Mouse (Mus musculus): ENCODE results near the gene Tnfrsf9. TPM values are rescaled to one million over a fixed set of nuclear protein-coding genes. Genes with fewer than 3 reads are reported as not detected.

Gene Tnfrsf9
- polyA plus RNA-seq, 1 experiment from 2014 or later, result 0.11 TPM

GRCm38 (mm10) chr4:150888492-150888891 is 25.9 kb upstream of the Tnfrsf9 start:
- no peaks in the 10 kb centered on the region for H3K4me1 ChIP-seq (ENCODE audit: control insufficient read depth, insufficient read depth, low read length)
- no peak overlapping the region for H3K4me3 ChIP-seq (ENCODE audit: low read depth, low read length)
- WGBS, result 92% methylated on average over 4 of the region's 4 CpGs
- DNase-seq (ENCODE audit: low spot score), result no peak
- no peaks in the 10 kb centered on the region for H3K36me3 ChIP-seq (ENCODE audit: control insufficient read depth, insufficient read depth, low read length)
- H3K9ac ChIP-seq (ENCODE audit: low read length), result no peak overlapping the region
- no peak overlapping the region for H3K27ac ChIP-seq (ENCODE audit: low read depth, low read length)
- no peak overlapping the region for H3K4me2 ChIP-seq (ENCODE audit: low read length)
- ATAC-seq, result no peak
- H3K27me3 ChIP-seq (replicated peaks; ENCODE audit: control insufficient read depth, insufficient read depth, low read length), result no peaks in the 10 kb centered on the region
- no peaks in the 10 kb centered on the region for H3K9me3 ChIP-seq (replicated peaks; ENCODE audit: control insufficient read depth, low read length)

- Histone ChIP-seq H3K9ac (ENCODE audit: low read length) (no peak overlapping the region), H3K4me3 (ENCODE audit: low read depth, low read length) (no peak overlapping the region), H3K36me3 (ENCODE audit: control insufficient read depth, insufficient read depth, low read length) (no peaks in the 10 kb centered on the region), H3K4me2 (ENCODE audit: low read length) (no peak overlapping the region), H3K27ac (ENCODE audit: low read depth, low read length) (no peak overlapping the region), H3K27me3 (replicated peaks; ENCODE audit: control insufficient read depth, insufficient read depth, low read length) (no peaks in the 10 kb centered on the region), H3K9me3 (replicated peaks; ENCODE audit: control insufficient read depth, low read length) (no peaks in the 10 kb centered on the region), H3K4me1 (ENCODE audit: control insufficient read depth, insufficient read depth, low read length) (no peaks in the 10 kb centered on the region)
- DNase-seq (ENCODE audit: low spot score) (no peak), ATAC-seq (no peak)
- WGBS, result 52% methylated on average over 20 of the region's 20 CpGs
Measured at GRCm38 (mm10) chr4:150889273-150889954, 24.9 kb upstream of the Tnfrsf9 start.

GRCm38 (mm10) chr4:150889955-150890315 is 24.4 kb upstream of the Tnfrsf9 start:
- H3K4me1 ChIP-seq (ENCODE audit: control insufficient read depth, insufficient read depth, low read length), result no peaks in the 10 kb centered on the region
- no peaks in the 10 kb centered on the region for H3K36me3 ChIP-seq (ENCODE audit: control insufficient read depth, insufficient read depth, low read length)
- no peaks in the 10 kb centered on the region for H3K27me3 ChIP-seq (replicated peaks; ENCODE audit: control insufficient read depth, insufficient read depth, low read length)
- no peak overlapping the region for H3K4me2 ChIP-seq (ENCODE audit: low read length)
- H3K9ac ChIP-seq (ENCODE audit: low read length), result no peak overlapping the region
- 55% methylated on average over 13 of the region's 13 CpGs for WGBS
- no peak overlapping the region for H3K4me3 ChIP-seq (ENCODE audit: low read depth, low read length)
- H3K27ac ChIP-seq (ENCODE audit: low read depth, low read length), result no peak overlapping the region
- no peaks in the 10 kb centered on the region for H3K9me3 ChIP-seq (replicated peaks; ENCODE audit: control insufficient read depth, low read length)
- ATAC-seq (no peak), DNase-seq (ENCODE audit: low spot score) (no peak)

GRCm38 (mm10) chr4:150891308-150891707 is 23.1 kb upstream of the Tnfrsf9 start:
- Histone ChIP-seq H3K4me1 (ENCODE audit: control insufficient read depth, insufficient read depth, low read length) (no peaks in the 10 kb centered on the region), H3K27me3 (replicated peaks; ENCODE audit: control insufficient read depth, insufficient read depth, low read length) (no peaks in the 10 kb centered on the region), H3K9me3 (replicated peaks; ENCODE audit: control insufficient read depth, low read length) (no peaks in the 10 kb centered on the region), H3K27ac (ENCODE audit: low read depth, low read length) (no peak overlapping the region), H3K9ac (ENCODE audit: low read length) (no peak overlapping the region), H3K36me3 (ENCODE audit: control insufficient read depth, insufficient read depth, low read length) (peaks cover 7% of the 10 kb centered on the region; the same call in 1 of the 2 replicates), H3K4me2 (ENCODE audit: low read length) (no peak overlapping the region), H3K4me3 (ENCODE audit: low read depth, low read length) (no peak overlapping the region)
- ATAC-seq, result no peak
- DNase-seq (ENCODE audit: low spot score), result no peak
- WGBS, result 82% methylated on average over 5 of the region's 5 CpGs

- H3K27ac ChIP-seq (ENCODE audit: low read depth, low read length), result no peak overlapping the region
- ATAC-seq, result no peak
- H3K27me3 ChIP-seq (replicated peaks; ENCODE audit: control insufficient read depth, insufficient read depth, low read length), result no peaks in the 10 kb centered on the region
- no peak for DNase-seq (ENCODE audit: low spot score)
- 84% methylated on average over 8 of the region's 8 CpGs for WGBS
- H3K4me2 ChIP-seq (ENCODE audit: low read length), result no peak overlapping the region
- H3K9ac ChIP-seq (ENCODE audit: low read length), result no peak overlapping the region
- no peak overlapping the region for H3K4me3 ChIP-seq (ENCODE audit: low read depth, low read length)
- peaks cover 41% of the 10 kb centered on the region for H3K36me3 ChIP-seq (ENCODE audit: control insufficient read depth, insufficient read depth, low read length)
- H3K9me3 ChIP-seq (replicated peaks; ENCODE audit: control insufficient read depth, low read length), result no peaks in the 10 kb centered on the region
- H3K4me1 ChIP-seq (ENCODE audit: control insufficient read depth, insufficient read depth, low read length), result no peaks in the 10 kb centered on the region
Measured at GRCm38 (mm10) chr4:150894718-150895501, 19.5 kb upstream of the Tnfrsf9 start.

GRCm38 (mm10) chr4:150896896-150897624 is 17.3 kb upstream of the Tnfrsf9 start:
- H3K4me1 ChIP-seq (ENCODE audit: control insufficient read depth, insufficient read depth, low read length), result no peaks in the 10 kb centered on the region
- no peak overlapping the region for H3K27ac ChIP-seq (ENCODE audit: low read depth, low read length)
- H3K36me3 ChIP-seq (ENCODE audit: control insufficient read depth, insufficient read depth, low read length), result peaks cover 61% of the 10 kb centered on the region
- H3K27me3 ChIP-seq (replicated peaks; ENCODE audit: control insufficient read depth, insufficient read depth, low read length), result no peaks in the 10 kb centered on the region
- no peaks in the 10 kb centered on the region for H3K9me3 ChIP-seq (replicated peaks; ENCODE audit: control insufficient read depth, low read length)
- WGBS, result 95% methylated on average over 26 of the region's 26 CpGs
- no peak overlapping the region for H3K9ac ChIP-seq (ENCODE audit: low read length)
- H3K4me3 ChIP-seq (ENCODE audit: low read depth, low read length), result no peak overlapping the region
- DNase-seq (ENCODE audit: low spot score) (no peak), ATAC-seq (no peak)
- H3K4me2 ChIP-seq (ENCODE audit: low read length), result no peak overlapping the region

- H3K4me1 ChIP-seq (ENCODE audit: control insufficient read depth, insufficient read depth, low read length), result no peaks in the 10 kb centered on the region
- WGBS, result 60% methylated on average over 13 of the region's 13 CpGs
- H3K27ac ChIP-seq (ENCODE audit: low read depth, low read length), result no peak overlapping the region
- H3K9ac ChIP-seq (ENCODE audit: low read length), result no peak overlapping the region
- no peak overlapping the region for H3K4me2 ChIP-seq (ENCODE audit: low read length)
- peak; percentile 82 for DNase-seq (ENCODE audit: low spot score)
- no peak overlapping the region for H3K4me3 ChIP-seq (ENCODE audit: low read depth, low read length)
- no peaks in the 10 kb centered on the region for H3K9me3 ChIP-seq (replicated peaks; ENCODE audit: control insufficient read depth, low read length)
- ATAC-seq, result peak; percentile 70
- peaks cover 79% of the 10 kb centered on the region for H3K36me3 ChIP-seq (ENCODE audit: control insufficient read depth, insufficient read depth, low read length)
- H3K27me3 ChIP-seq (replicated peaks; ENCODE audit: control insufficient read depth, insufficient read depth, low read length), result no peaks in the 10 kb centered on the region
Measured at GRCm38 (mm10) chr4:150898716-150899365, 15.5 kb upstream of the Tnfrsf9 start.

- H3K4me3 ChIP-seq (ENCODE audit: low read depth, low read length), result no peak overlapping the region
- H3K9ac ChIP-seq (ENCODE audit: low read length), result no peak overlapping the region
- no peak overlapping the region for H3K4me2 ChIP-seq (ENCODE audit: low read length)
- no peaks in the 10 kb centered on the region for H3K9me3 ChIP-seq (replicated peaks; ENCODE audit: control insufficient read depth, low read length)
- DNase-seq (ENCODE audit: low spot score) (no peak), ATAC-seq (no peak)
- peaks cover 91% of the 10 kb centered on the region for H3K36me3 ChIP-seq (ENCODE audit: control insufficient read depth, insufficient read depth, low read length)
- H3K4me1 ChIP-seq (ENCODE audit: control insufficient read depth, insufficient read depth, low read length), result no peaks in the 10 kb centered on the region
- no peaks in the 10 kb centered on the region for H3K27me3 ChIP-seq (replicated peaks; ENCODE audit: control insufficient read depth, insufficient read depth, low read length)
- whole genome bisulfite sequencing, result 95% methylated on average over 13 of the region's 13 CpGs
- H3K27ac ChIP-seq (ENCODE audit: low read depth, low read length), result no peak overlapping the region
Measured at GRCm38 (mm10) chr4:150900486-150900885, 13.9 kb upstream of the Tnfrsf9 start.
